ENCODE assay signal across 20 mouse cellular contexts in genomic region chr16:12116926-12117325, GRCm38 (mm10).
"Had no signal": no experiment of that assay in that cellular context is flagged by ENCODE, and none has a peak within 500 bp of the region (broad histone marks: within the 10 kb centered on the region; RNA-seq: fewer than 3 reads in every experiment).

No protein-coding gene starts in this region.

- H3K36me3 ChIP-seq: lung, embryonic 15.5 days; midbrain, embryonic 10.5 days; midbrain, embryonic 12.5 days; neural tube, embryonic 13.5 days; neural tube, embryonic 15.5 days had no signal

- H3K27ac ChIP-seq: lung, embryonic 15.5 days; midbrain, embryonic 10.5 days; midbrain, embryonic 12.5 days; neural tube, embryonic 13.5 days; neural tube, embryonic 15.5 days had no signal

- H3K4me3 ChIP-seq: lung, embryonic 15.5 days; midbrain, embryonic 10.5 days; midbrain, embryonic 12.5 days; myocyte; neural tube, embryonic 13.5 days; neural tube, embryonic 15.5 days had no signal

- H3K27me3 ChIP-seq: lung, embryonic 15.5 days; midbrain, embryonic 12.5 days; neural tube, embryonic 13.5 days; neural tube, embryonic 15.5 days had no signal

- H3K4me1 ChIP-seq: lung, embryonic 15.5 days had no signal

- H3K9ac ChIP-seq: liver, postnatal 0 days; lung, embryonic 15.5 days; midbrain, embryonic 12.5 days; neural tube, embryonic 13.5 days; neural tube, embryonic 15.5 days had no signal

- H3K4me2 ChIP-seq: lung, embryonic 15.5 days; midbrain, embryonic 12.5 days; neural tube, embryonic 13.5 days; neural tube, embryonic 15.5 days had no signal

- ATAC-seq: liver, postnatal 0 days; lung, postnatal 0 days; midbrain, embryonic 16.5 days had no signal

- DNase-seq: liver, postnatal 0 days; lung, adult 2 months; lung, postnatal 14 days; lung, postnatal 4 days; midbrain, embryonic 14.5 days; retina, postnatal 1 day; right cerebral cortex, postnatal 14 days; right cerebral cortex, postnatal 4 days; spleen, adult 18-20 months; thymus, adult 18-20 months; thymus, postnatal 14 days; thymus, postnatal 36 days had no signal

- H3K9me3 ChIP-seq: lung, embryonic 15.5 days; midbrain, embryonic 10.5 days; midbrain, embryonic 12.5 days; neural tube, embryonic 13.5 days; neural tube, embryonic 15.5 days had no signal
